Comparison of ENCODE assay signal across 8 mouse cellular contexts in the genomic region with DNA sequence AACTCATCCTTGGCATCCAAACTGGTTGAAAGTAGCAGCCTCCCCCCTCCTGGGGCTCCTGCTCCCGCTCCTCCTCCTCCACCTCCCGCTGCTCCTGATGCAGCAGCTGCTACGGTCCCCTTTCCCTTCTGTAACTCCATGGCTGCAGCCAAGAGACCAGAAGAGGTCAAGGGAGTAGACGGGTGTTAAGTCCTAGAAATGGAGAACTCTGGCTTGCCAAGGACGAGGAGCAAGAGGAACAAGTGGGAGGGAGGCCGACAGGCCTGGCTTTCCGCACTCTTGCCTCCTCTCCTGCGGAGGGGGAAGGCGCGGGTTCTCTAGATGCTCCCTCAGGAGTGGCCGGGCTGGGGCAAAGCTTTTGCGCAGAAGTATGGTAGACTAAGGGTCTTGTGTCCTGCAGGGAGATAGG. TPM values are rescaled to one million over a fixed set of nuclear protein-coding genes. Genes with fewer than 3 reads are reported as not detected.
DNase-seq lines count a peak whose midpoint lies in the region; ATAC-seq lines count a peak whose summit lies in the region.

No protein-coding gene starts in this region.

- H3K27me3 ChIP-seq in forebrain, embryonic 10.5 days (ENCODE audit: poor library complexity, severe bottlenecking) = no peaks in the 10 kb centered on the region
- no peaks in the 10 kb centered on the region for H3K27me3 ChIP-seq in hindbrain, embryonic 16.5 days (replicated peaks; ENCODE audit: control insufficient read depth, insufficient read depth, low read length)
- H3K27me3 ChIP-seq in limb, embryonic 12.5 days = no peaks in the 10 kb centered on the region
- no peaks in the 10 kb centered on the region for H3K27me3 ChIP-seq in midbrain, embryonic 11.5 days (ENCODE audit: control insufficient read depth, insufficient read depth, low read length)

- H3K9ac ChIP-seq in hindbrain, embryonic 16.5 days (ENCODE audit: low read depth, low read length) = peak overlapping the region; percentile 92
- peak overlapping the region; percentile 93 for H3K9ac ChIP-seq in limb, embryonic 12.5 days (replicated peaks)
- peak overlapping the region; percentile 96 for H3K9ac ChIP-seq in midbrain, embryonic 11.5 days (ENCODE audit: low read length)

- no peaks in the 10 kb centered on the region for H3K9me3 ChIP-seq in forebrain, embryonic 10.5 days
- no peaks in the 10 kb centered on the region for H3K9me3 ChIP-seq in hindbrain, embryonic 16.5 days (ENCODE audit: control insufficient read depth, low read length)
- H3K9me3 ChIP-seq in limb, embryonic 12.5 days = no peaks in the 10 kb centered on the region
- H3K9me3 ChIP-seq in midbrain, embryonic 11.5 days (ENCODE audit: control insufficient read depth, low read length) = no peaks in the 10 kb centered on the region

- under 1% methylated on average over 12 of the region's 12 CpGs for WGBS in forebrain, embryonic 10.5 days
- 1% methylated on average over 12 of the region's 12 CpGs for WGBS in hindbrain, embryonic 16.5 days
- WGBS in limb, embryonic 12.5 days = under 1% methylated on average over 12 of the region's 12 CpGs
- 2% methylated on average over 9 of the region's 12 CpGs for WGBS in midbrain, embryonic 11.5 days

- H3K36me3 ChIP-seq in forebrain, embryonic 10.5 days (replicated peaks) = peaks cover 36% of the 10 kb centered on the region
- H3K36me3 ChIP-seq in hindbrain, embryonic 16.5 days (ENCODE audit: control insufficient read depth, insufficient read depth, low read length) = no peaks in the 10 kb centered on the region
- 0 out of 2 replicates have a peak, but pooled peaks cover 16% of the 10 kb centered on the region for H3K36me3 ChIP-seq in limb, embryonic 12.5 days
- no peaks in the 10 kb centered on the region for H3K36me3 ChIP-seq in midbrain, embryonic 11.5 days (ENCODE audit: control insufficient read depth, insufficient read depth, low read length)

- ATAC-seq in hindbrain, embryonic 16.5 days = peak; percentile 25
- ATAC-seq in limb, embryonic 12.5 days (ENCODE audit: insufficient number of reproducible peaks, insufficient read depth, low FRiP score, low TSS enrichment, low read depth) = peak; percentile 13; the same call in 1 of the 2 replicates
- ATAC-seq in midbrain, embryonic 11.5 days (ENCODE audit: low FRiP score) = peak; percentile 41
- no peak for ATAC-seq in activated CD4-positive, CD25-positive, alpha-beta regulatory T cell, adult 4 months

- peak overlapping the region; percentile 90 for H3K4me3 ChIP-seq in forebrain, embryonic 10.5 days
- peak overlapping the region; percentile 74 for H3K4me3 ChIP-seq in hindbrain, embryonic 16.5 days (ENCODE audit: low read length)
- peak overlapping the region; percentile 78 for H3K4me3 ChIP-seq in limb, embryonic 12.5 days (replicated peaks)
- peak overlapping the region; percentile 79 for H3K4me3 ChIP-seq in midbrain, embryonic 11.5 days (ENCODE audit: low read depth, low read length)

- DNase-seq in ovary, adult 18-20 months (ENCODE audit: low spot score) = peak; percentile 58
- DNase-seq in ovary, postnatal 14 days (ENCODE audit: low spot score) = no peak
- peak; percentile 55 to 59 for DNase-seq in adrenal gland, postnatal 36 days
- DNase-seq in forebrain, embryonic 10.5 days (ENCODE audit: extremely low spot score, low spot score) = no peak
- DNase-seq in midbrain, embryonic 11.5 days (ENCODE audit: low spot score, missing footprints) = no peak

- H3K27ac ChIP-seq in forebrain, embryonic 10.5 days = peak overlapping the region; percentile 98
- peak overlapping the region; percentile 94 for H3K27ac ChIP-seq in hindbrain, embryonic 16.5 days (ENCODE audit: low read depth, low read length)
- peak overlapping the region; percentile 97 for H3K27ac ChIP-seq in limb, embryonic 12.5 days
- peak overlapping the region; percentile 94 for H3K27ac ChIP-seq in midbrain, embryonic 11.5 days (ENCODE audit: low read depth, low read length)

- peak overlapping the region; percentile 96 for H3K4me2 ChIP-seq in hindbrain, embryonic 16.5 days (ENCODE audit: low read length)
- peak overlapping the region; percentile 76 for H3K4me2 ChIP-seq in limb, embryonic 12.5 days
- H3K4me2 ChIP-seq in midbrain, embryonic 11.5 days = peak overlapping the region; percentile 97

- H3K4me1 ChIP-seq in forebrain, embryonic 10.5 days = peaks cover 43% of the 10 kb centered on the region
- peaks cover 19% of the 10 kb centered on the region for H3K4me1 ChIP-seq in hindbrain, embryonic 16.5 days (ENCODE audit: control insufficient read depth, insufficient read depth, low read depth, low read length)
- H3K4me1 ChIP-seq in limb, embryonic 12.5 days (replicated peaks) = peaks cover 22% of the 10 kb centered on the region
- H3K4me1 ChIP-seq in midbrain, embryonic 11.5 days (ENCODE audit: control insufficient read depth, insufficient read depth, low read length) = peaks cover 18% of the 10 kb centered on the region

RNA-seq across cellular contexts. Expression of gene Ints3, which starts 0.6 kb away (rescaled TPM):
- total RNA-seq in adrenal gland, postnatal 36 days (2021) = 10 to 100 TPM; 79.4 to 89.6 TPM
- 40.9 and 41.9 TPM in 2 replicates for polyA plus RNA-seq in forebrain, embryonic 10.5 days (2016; fragmentation: Nextera tagmentation; extraction: Ambion mirVana)
- polyA plus RNA-seq in hindbrain, embryonic 16.5 days (2015; fragmentation: Nextera tagmentation; extraction: Ambion mirVana) = 27.8 and 30.3 TPM in 2 replicates
- polyA plus RNA-seq in limb, embryonic 12.5 days (2016; fragmentation: Nextera tagmentation; extraction: Ambion mirVana) = 43.4 and 44.5 TPM in 2 replicates
- 34.4 and 34.7 TPM in 2 replicates for polyA plus RNA-seq in midbrain, embryonic 11.5 days (2014; fragmentation: Nextera tagmentation; extraction: Ambion mirVana)
- 10 to 100 TPM; 13.8 to 17.2 TPM for polyA plus RNA-seq in activated CD4-positive, CD25-positive, alpha-beta regulatory T cell, adult 4 months (2017; shearing (Covaris generic))

RNA-seq across cellular contexts. Expression of gene Npr1, which starts 32.9 kb away (rescaled TPM):
- 100 to 1,000 TPM; 203 to 287 TPM for total RNA-seq in adrenal gland, postnatal 36 days (2021)
- polyA plus RNA-seq in forebrain, embryonic 10.5 days (2016; fragmentation: Nextera tagmentation; extraction: Ambion mirVana) = 2.0 and 2.3 TPM in 2 replicates
- 3.1 and 3.2 TPM in 2 replicates for polyA plus RNA-seq in hindbrain, embryonic 16.5 days (2015; fragmentation: Nextera tagmentation; extraction: Ambion mirVana)
- polyA plus RNA-seq in limb, embryonic 12.5 days (2016; fragmentation: Nextera tagmentation; extraction: Ambion mirVana) = 2.7 and 3.8 TPM in 2 replicates
- polyA plus RNA-seq in midbrain, embryonic 11.5 days (2014; fragmentation: Nextera tagmentation; extraction: Ambion mirVana) = 2.4 and 2.7 TPM in 2 replicates
- polyA plus RNA-seq in activated CD4-positive, CD25-positive, alpha-beta regulatory T cell, adult 4 months (2017; shearing (Covaris generic)) = not detected

RNA-seq across cellular contexts. Expression of gene Slc27a3, which starts 43.1 kb away (rescaled TPM):
- total RNA-seq in adrenal gland, postnatal 36 days (2021) = 100 to 1,000 TPM; 132 to 156 TPM
- 18.8 and 20.9 TPM in 2 replicates for polyA plus RNA-seq in forebrain, embryonic 10.5 days (2016; fragmentation: Nextera tagmentation; extraction: Ambion mirVana)
- polyA plus RNA-seq in hindbrain, embryonic 16.5 days (2015; fragmentation: Nextera tagmentation; extraction: Ambion mirVana) = 30.1 and 30.8 TPM in 2 replicates
- 43.6 and 43.8 TPM in 2 replicates for polyA plus RNA-seq in limb, embryonic 12.5 days (2016; fragmentation: Nextera tagmentation; extraction: Ambion mirVana)
- 9.3 and 10.0 TPM in 2 replicates for polyA plus RNA-seq in midbrain, embryonic 11.5 days (2014; fragmentation: Nextera tagmentation; extraction: Ambion mirVana)
- polyA plus RNA-seq in activated CD4-positive, CD25-positive, alpha-beta regulatory T cell, adult 4 months (2017; shearing (Covaris generic)) = under 1 TPM in 1 of 2 experiments, not detected in 1; 0.21 TPM

RNA-seq across cellular contexts. Expression of gene Ilf2, which starts 43.1 kb away (rescaled TPM):
- total RNA-seq in adrenal gland, postnatal 36 days (2021) = 10 to 100 TPM; 56.9 to 63.7 TPM
- 344 and 355 TPM in 2 replicates for polyA plus RNA-seq in forebrain, embryonic 10.5 days (2016; fragmentation: Nextera tagmentation; extraction: Ambion mirVana)
- 224 and 229 TPM in 2 replicates for polyA plus RNA-seq in hindbrain, embryonic 16.5 days (2015; fragmentation: Nextera tagmentation; extraction: Ambion mirVana)
- polyA plus RNA-seq in limb, embryonic 12.5 days (2016; fragmentation: Nextera tagmentation; extraction: Ambion mirVana) = 329 and 362 TPM in 2 replicates
- 338 and 369 TPM in 2 replicates for polyA plus RNA-seq in midbrain, embryonic 11.5 days (2014; fragmentation: Nextera tagmentation; extraction: Ambion mirVana)
- 100 to 1,000 TPM in 1 of 2 experiments, 10 to 100 TPM in 1; 99.7 to 101 TPM for polyA plus RNA-seq in activated CD4-positive, CD25-positive, alpha-beta regulatory T cell, adult 4 months (2017; shearing (Covaris generic))

RNA-seq across cellular contexts. Expression of gene Snapin, which starts 58.0 kb away (rescaled TPM):
- 10 to 100 TPM; 53.3 to 79.3 TPM for total RNA-seq in adrenal gland, postnatal 36 days (2021)
- 58.9 and 59.6 TPM in 2 replicates for polyA plus RNA-seq in forebrain, embryonic 10.5 days (2016; fragmentation: Nextera tagmentation; extraction: Ambion mirVana)
- 96.8 and 98.1 TPM in 2 replicates for polyA plus RNA-seq in hindbrain, embryonic 16.5 days (2015; fragmentation: Nextera tagmentation; extraction: Ambion mirVana)
- polyA plus RNA-seq in limb, embryonic 12.5 days (2016; fragmentation: Nextera tagmentation; extraction: Ambion mirVana) = 66.2 and 71.3 TPM in 2 replicates
- 70.9 and 77.2 TPM in 2 replicates for polyA plus RNA-seq in midbrain, embryonic 11.5 days (2014; fragmentation: Nextera tagmentation; extraction: Ambion mirVana)
- 10 to 100 TPM; 48.3 to 56.3 TPM for polyA plus RNA-seq in activated CD4-positive, CD25-positive, alpha-beta regulatory T cell, adult 4 months (2017; shearing (Covaris generic))

Comparison
In these comparisons a context has a peak if more than half of its experiments do, and no peak if none do; other contexts are left out.
1. DNase-seq: peak in ovary, adult 18-20 months (single experiment) and adrenal gland, postnatal 36 days (2 of 2); none in ovary, postnatal 14 days (single experiment), forebrain, embryonic 10.5 days (single experiment) and midbrain, embryonic 11.5 days (single experiment).
2. Peak in every context shown above with its lines, with median percentiles within 50 percentile points of each other: H3K27ac ChIP-seq, H3K4me3 ChIP-seq, H3K4me2 ChIP-seq and H3K9ac ChIP-seq.